Mouse (Mus musculus): ENCODE results near the gene Tspan12.

DNA sequence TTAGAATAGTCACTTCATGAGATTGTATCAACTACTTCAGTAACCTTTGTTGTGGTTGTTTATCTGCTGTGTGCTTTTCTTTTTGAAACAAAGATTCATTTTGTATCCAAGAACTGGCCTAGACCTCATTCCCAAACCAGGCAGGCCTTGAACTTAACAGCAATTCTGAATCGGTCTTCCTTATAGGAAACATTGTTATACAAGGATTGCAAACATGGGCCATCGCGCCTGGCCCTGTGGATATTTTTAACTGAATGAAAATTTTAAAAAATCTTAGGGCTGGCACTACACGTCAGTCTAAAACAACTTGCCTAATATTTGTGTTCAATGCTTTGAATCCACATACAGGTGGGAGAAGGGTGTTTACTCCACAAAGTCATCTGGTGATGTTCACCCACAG, 3.5 kb downstream of the Tspan12 start:
- no peak for TF ChIP-seq CTCF (IDR thresholded peaks at IDR 0.05; ENCODE audit: control insufficient read depth, insufficient read depth, insufficient read length)
- TF ChIP-seq MAX (IDR thresholded peaks at IDR 0.05), result no peak
- no peak for TF ChIP-seq MYOD1 (IDR thresholded peaks at IDR 0.05; ENCODE audit: control insufficient read depth, insufficient read length, low read depth)

Data from C2C12 (cell line).